Mouse (Mus musculus): ENCODE data around the gene Serpinb5. TPM values are rescaled to one million over a fixed set of nuclear protein-coding genes. Genes with fewer than 3 reads are reported as not detected.

Serpinb5 gene
- total RNA-seq, 2 experiments from 2014 or later = not detected

Other genes with a start within 250 kb of the Serpinb5 start
- 1 to 10 TPM; 3.7 to 5.1 TPM for gene Bcl2, start 146.9 kb upstream of the Serpinb5 start, total RNA-seq (2021)
- 1 to 10 TPM; 8.4 to 8.6 TPM for gene Kdsr, start 101.4 kb upstream of the Serpinb5 start, total RNA-seq (2021)
- gene Vps4b, start 64.4 kb upstream of the Serpinb5 start, total RNA-seq (2021) = 10 to 100 TPM; 31.3 to 33.8 TPM
- gene Serpinb12, start 73.3 kb downstream of the Serpinb5 start, total RNA-seq (2021) = not detected
- gene Serpinb13, start 119.8 kb downstream of the Serpinb5 start, total RNA-seq (2021) = not detected
- gene Serpinb3a, start 191.1 kb downstream of the Serpinb5 start, total RNA-seq (2021) = not detected
- not detected for gene Serpinb3d, start 222.3 kb downstream of the Serpinb5 start, total RNA-seq (2021)